Mouse (Mus musculus) embryonic facial prominence, embryonic 15.5 days (tissue): ENCODE data around the gene Nostrin. TPM values are rescaled to one million over a fixed set of nuclear protein-coding genes. Genes with fewer than 3 reads are reported as not detected.

Experiments
- ATAC-seq: fragments of 200-750 bp; cut with Nextera tagmentation; 2 replicates; pipeline ENCODE4 v1.8.0; 2017; ENCODE audit warnings: low read depth, moderate TSS enrichment; ENCODE audit not compliant: insufficient number of reproducible peaks, low FRiP score, low TSS enrichment
- H3K27ac ChIP-seq: fragments of 300-500 bp; sonication (generic); replicated peaks from 2 replicates; pipeline ENCODE4 v1.5.1; 2015; ENCODE audit warnings: mild to moderate bottlenecking, inconsistent platforms
- H3K27me3 ChIP-seq: fragments of 300-500 bp; sonication (generic); 2 replicates; pipeline ENCODE4 v1.6.1; 2015; ENCODE audit warnings: inconsistent platforms
- H3K36me3 ChIP-seq: fragments of 300-500 bp; sonication (generic); 2 replicates; pipeline ENCODE4 v1.6.1; 2015; ENCODE audit warnings: mild to moderate bottlenecking, inconsistent platforms
- H3K4me1 ChIP-seq: fragments of 300-500 bp; sonication (generic); 2 replicates; pipeline ENCODE4 v1.6.1; 2015; ENCODE audit warnings: inconsistent platforms
- H3K4me2 ChIP-seq: fragments of 300-500 bp; sonication (generic); replicated peaks from 2 replicates; pipeline ENCODE4 v1.6.1; 2015; ENCODE audit warnings: mild to moderate bottlenecking, inconsistent platforms
- H3K4me3 ChIP-seq: fragments of 300-500 bp; sonication (generic); replicated peaks from 2 replicates; pipeline ENCODE4 v1.5.1; 2015; ENCODE audit warnings: mild to moderate bottlenecking, inconsistent platforms
- H3K9ac ChIP-seq: fragments of 300-500 bp; sonication (generic); 2 replicates; pipeline ENCODE4 v1.6.1; 2015; ENCODE audit warnings: inconsistent platforms
- H3K9me3 ChIP-seq: fragments of 300-500 bp; sonication (generic); replicated peaks from 2 replicates; pipeline ENCODE4 v1.6.1; 2016; ENCODE audit warnings: inconsistent platforms
- WGBS: fragments of 180-500 bp; shearing (Covaris S2); methylation state at CpG from one replicate; pipeline ENCODE4 v1.1.7; 2015; 5-methylcytosine and 5-hydroxymethylcytosine counted together
- polyA plus RNA-seq: library from polyadenylated mRNA; unstranded; fragments of >200 nt; fragmentation: Nextera tagmentation; extraction: Ambion mirVana; gene quantifications from 2 replicates; pipeline ENCODE4 v1.2.1, GENCODE M21; 2015

The Nostrin gene
- polyA plus RNA-seq, 1 experiment from 2014 or later: 0.84 TPM

- no peaks in the 10 kb centered on the region for H3K27me3 ChIP-seq
- no peak overlapping the region for H3K27ac ChIP-seq
- no peak overlapping the region for H3K4me2 ChIP-seq
- H3K9ac ChIP-seq: no peak overlapping the region
- no peaks in the 10 kb centered on the region for H3K36me3 ChIP-seq
- H3K9me3 ChIP-seq: no peaks in the 10 kb centered on the region
- ATAC-seq: no peak
- no peaks in the 10 kb centered on the region for H3K4me1 ChIP-seq
- 83% methylated on average over 2 of the region's 2 CpGs for WGBS
- H3K4me3 ChIP-seq: no peak overlapping the region
Measured at GRCm38 (mm10) chr2:69230137-69230536, 94.5 kb downstream of the Nostrin start.

DNA sequence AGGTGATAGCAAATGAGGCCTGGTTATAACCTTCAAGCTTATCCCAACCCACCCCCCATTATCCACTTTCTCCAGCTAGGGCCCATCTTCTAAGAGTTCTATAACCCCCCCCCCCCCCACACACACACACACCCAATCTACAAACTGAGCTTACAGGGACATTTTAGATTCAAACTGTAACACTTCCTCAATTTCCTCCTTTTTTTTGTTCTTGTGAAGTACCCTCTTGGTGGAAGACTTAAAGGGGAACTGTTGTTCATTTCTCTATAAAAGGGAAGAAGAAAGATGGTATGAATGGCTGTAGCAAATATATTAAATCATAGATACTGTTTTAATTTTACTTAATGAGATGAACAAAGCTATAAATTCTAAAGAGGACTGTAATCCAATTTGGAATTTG lies 96.5 kb downstream of the Nostrin start:
- H3K4me1 ChIP-seq: no peaks in the 10 kb centered on the region
- no peaks in the 10 kb centered on the region for H3K9me3 ChIP-seq
- H3K9ac ChIP-seq: no peak overlapping the region
- no peak overlapping the region for H3K4me2 ChIP-seq
- H3K4me3 ChIP-seq: no peak overlapping the region
- no peak for ATAC-seq
- H3K27me3 ChIP-seq: no peaks in the 10 kb centered on the region
- no peaks in the 10 kb centered on the region for H3K36me3 ChIP-seq
- no peak overlapping the region for H3K27ac ChIP-seq

GRCm38 (mm10) chr2:69234976-69235678 lies 99.5 kb downstream of the Nostrin start:
- Histone ChIP-seq H3K9me3 (no peaks in the 10 kb centered on the region), H3K27me3 (no peaks in the 10 kb centered on the region), H3K9ac (no peak overlapping the region), H3K4me1 (no peaks in the 10 kb centered on the region), H3K36me3 (no peaks in the 10 kb centered on the region), H3K4me2 (no peak overlapping the region), H3K4me3 (no peak overlapping the region), H3K27ac (no peak overlapping the region)
- ATAC-seq: no peak
- 86% methylated on average over 5 of the region's 5 CpGs for WGBS

Other genes starting within 250 kb of the Nostrin start
- 122 and 125 TPM in 2 replicates for gene Spc25, start 70.4 kb downstream of the Nostrin start, polyA plus RNA-seq
- not detected in 2 replicates for gene G6pc2, start 75.3 kb downstream of the Nostrin start, polyA plus RNA-seq
- gene Abcb11, start 206.8 kb downstream of the Nostrin start, polyA plus RNA-seq: 0.03 and 0.13 TPM in 2 replicates
- gene Dhrs9, start 244.6 kb downstream of the Nostrin start, polyA plus RNA-seq: 0.18 and 0.32 TPM in 2 replicates